Mouse (Mus musculus) liver, embryonic 14.5 days (tissue): ENCODE results near the gene Dok1.

Experiments used
- CTCF ChIP-seq: IDR thresholded peaks from 2 replicates; pipeline ENCODE4 v1.5.1; 2016; ENCODE audit warnings: antibody characterized with exemption, low read depth, control low read depth
- EP300 ChIP-seq: IDR thresholded peaks from 2 replicates; pipeline ENCODE4 v1.6.1; 2016; ENCODE audit warnings: antibody characterized with exemption, low read depth

DNA sequence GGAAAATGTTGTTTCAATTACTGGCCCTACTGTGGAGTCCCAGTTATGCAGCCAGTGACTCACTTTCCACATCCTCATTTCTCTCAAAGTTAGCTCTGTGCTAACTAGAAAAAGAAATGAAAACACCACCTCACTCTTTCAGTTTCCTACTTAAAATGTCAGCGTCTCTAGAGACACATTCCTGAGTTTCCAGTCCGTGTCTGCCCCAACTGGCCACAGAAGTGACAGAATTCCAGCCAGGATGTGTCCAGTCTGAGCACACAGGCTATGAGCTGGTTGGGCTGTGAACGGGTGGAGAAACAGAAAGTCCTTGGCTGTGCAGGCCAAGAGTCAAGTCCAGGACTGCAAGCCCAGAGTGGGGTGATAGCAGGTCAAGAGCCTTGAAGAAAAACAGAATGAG, 16.1 kb downstream of the Dok1 start:
- TF ChIP-seq CTCF, result no peak
- no peak for TF ChIP-seq EP300
